Mouse (Mus musculus) embryonic facial prominence, embryonic 14.5 days (tissue): ENCODE results near the gene Zbtb16. TPM values are rescaled to one million over a fixed set of nuclear protein-coding genes. Genes with fewer than 3 reads are reported as not detected.

ENCODE experiments used
- ATAC-seq: fragments of 200-750 bp; cut with Nextera tagmentation; 2 replicates; pipeline ENCODE4 v1.8.0; 2017; ENCODE audit warnings: low read depth, moderate number of reproducible peaks, moderate TSS enrichment
- DNase-seq: peaks from one replicate; pipeline ENCODE4 v3.0.0-alpha.2; 2015; ENCODE audit warnings: low spot score
- H3K27ac ChIP-seq: fragments of 300-500 bp; sonication (generic); replicated peaks from 2 replicates; pipeline ENCODE4 v1.5.1; 2014; ENCODE audit warnings: low read depth, mild to moderate bottlenecking, low read length, moderate library complexity
- H3K27me3 ChIP-seq: fragments of 300-500 bp; sonication (generic); replicated peaks from 2 replicates; pipeline ENCODE4 v1.6.1; 2014; ENCODE audit warnings: low read length; ENCODE audit not compliant: control insufficient read depth, insufficient read depth
- H3K36me3 ChIP-seq: fragments of 300-500 bp; sonication (generic); 2 replicates; pipeline ENCODE4 v1.6.1; 2014; ENCODE audit warnings: low read length, mixed read lengths; ENCODE audit not compliant: control insufficient read depth, insufficient read depth
- H3K4me1 ChIP-seq: fragments of 300-500 bp; sonication (generic); 2 replicates; pipeline ENCODE4 v1.6.1; 2014; ENCODE audit warnings: antibody characterized with exemption, low read length; ENCODE audit not compliant: control insufficient read depth, insufficient read depth
- H3K4me2 ChIP-seq: fragments of 300-500 bp; sonication (generic); 2 replicates; pipeline ENCODE4 v1.6.1; 2014; ENCODE audit warnings: low read depth, mild to moderate bottlenecking, low read length, moderate library complexity, mixed read lengths
- H3K4me3 ChIP-seq: fragments of 300-500 bp; sonication (generic); 2 replicates; pipeline ENCODE4 v1.5.1; 2014; ENCODE audit warnings: low read depth, mild to moderate bottlenecking, low read length
- H3K9ac ChIP-seq: fragments of 300-500 bp; sonication (generic); 2 replicates; pipeline ENCODE4 v1.6.1; 2014; ENCODE audit warnings: low read depth, mild to moderate bottlenecking, low read length, moderate library complexity, mixed read lengths
- H3K9me3 ChIP-seq: fragments of 300-500 bp; sonication (generic); 2 replicates; pipeline ENCODE4 v1.6.1; 2016; ENCODE audit warnings: low read length; ENCODE audit not compliant: control insufficient read depth
- WGBS: fragments of 180-500 bp; shearing (Covaris S2); extraction: QIAGEN DNeasy Blood & Tissue Kit; methylation state at CpG from one replicate; pipeline ENCODE4 v1.1.7; 2014; 5-methylcytosine and 5-hydroxymethylcytosine counted together
- polyA plus RNA-seq: library from polyadenylated mRNA; unstranded; fragments of >200 nt; fragmentation: Nextera tagmentation; extraction: Ambion mirVana; gene quantifications from 2 replicates; pipeline ENCODE4 v1.2.1, GENCODE M21; 2014

Zbtb16 gene
- polyA plus RNA-seq, 1 experiment from 2014 or later, result 4.1 TPM

- H3K4me1 ChIP-seq, result no peaks in the 10 kb centered on the region
- H3K36me3 ChIP-seq, result no peaks in the 10 kb centered on the region
- H3K27me3 ChIP-seq, result no peaks in the 10 kb centered on the region
- no peak overlapping the region for H3K4me3 ChIP-seq
- no peaks in the 10 kb centered on the region for H3K9me3 ChIP-seq
- no peak overlapping the region for H3K27ac ChIP-seq
- no peak overlapping the region for H3K9ac ChIP-seq
- no peak overlapping the region for H3K4me2 ChIP-seq
- WGBS, result 73% methylated on average over 7 of the region's 7 CpGs
- ATAC-seq, result no peak
- DNase-seq, result no peak
Measured at GRCm38 (mm10) chr9:48687891-48688290, 148.1 kb downstream of the Zbtb16 start.

DNA sequence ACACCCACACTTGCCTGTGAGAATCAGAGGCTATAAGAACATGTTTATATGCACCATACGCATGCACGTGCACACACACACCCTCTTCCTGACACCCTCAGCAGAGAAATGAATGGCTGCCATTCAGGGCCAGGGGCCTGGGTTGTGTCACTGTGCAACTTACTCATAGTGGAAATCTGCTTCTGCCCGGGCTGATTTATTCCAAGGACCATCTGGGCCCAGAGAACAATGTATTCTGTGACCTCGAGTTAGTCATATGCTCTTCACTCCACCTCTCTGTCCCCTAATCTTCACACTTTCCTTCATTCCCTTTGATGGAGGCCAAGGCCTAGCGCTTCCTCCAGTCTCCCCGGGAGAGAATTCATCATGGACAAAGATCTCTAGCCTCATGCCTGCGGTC is 150.3 kb downstream of the Zbtb16 start:
- Histone ChIP-seq H3K36me3 (no peaks in the 10 kb centered on the region), H3K4me2 (no peak overlapping the region), H3K9me3 (no peaks in the 10 kb centered on the region), H3K4me1 (no peaks in the 10 kb centered on the region), H3K27me3 (no peaks in the 10 kb centered on the region), H3K27ac (no peak overlapping the region), H3K9ac (no peak overlapping the region), H3K4me3 (no peak overlapping the region)
- no peak for ATAC-seq
- WGBS, result 83% methylated on average over 7 of the region's 7 CpGs
- DNase-seq, result no peak

- ATAC-seq (no peak), DNase-seq (no peak)
- Histone ChIP-seq H3K9ac (no peak overlapping the region), H3K27ac (no peak overlapping the region), H3K27me3 (no peaks in the 10 kb centered on the region), H3K4me1 (peaks cover under 1% of the 10 kb centered on the region), H3K36me3 (no peaks in the 10 kb centered on the region), H3K4me3 (no peak overlapping the region), H3K9me3 (no peaks in the 10 kb centered on the region), H3K4me2 (no peak overlapping the region)
- 80% methylated on average over 5 of the region's 5 CpGs for WGBS
Measured at GRCm38 (mm10) chr9:48684144-48684543, 151.9 kb downstream of the Zbtb16 start.

DNA sequence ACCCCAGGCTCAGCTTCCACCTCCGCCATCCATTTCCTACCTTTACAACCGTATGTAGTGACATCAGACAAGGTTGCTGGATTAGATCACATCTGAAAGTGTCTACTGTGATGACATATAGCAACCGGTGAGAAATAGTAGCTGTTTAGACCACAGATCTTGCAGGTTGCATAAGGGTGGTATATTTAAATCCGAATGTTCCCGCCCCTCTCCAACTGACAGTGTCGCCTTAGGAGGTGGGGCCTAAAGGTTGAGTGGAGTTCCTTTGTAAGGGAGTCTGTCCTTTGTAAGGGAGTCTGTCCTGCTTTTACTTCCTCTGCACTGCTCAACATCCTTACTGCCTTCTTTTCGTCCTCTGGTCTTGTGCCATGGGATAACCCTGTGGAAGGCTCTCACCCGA is 154.8 kb downstream of the Zbtb16 start:
- 89% methylated on average over 8 of the region's 8 CpGs for WGBS
- Histone ChIP-seq H3K36me3 (no peaks in the 10 kb centered on the region), H3K4me3 (no peak overlapping the region), H3K9ac (no peak overlapping the region), H3K4me1 (peaks cover 6% of the 10 kb centered on the region), H3K27me3 (no peaks in the 10 kb centered on the region), H3K27ac (no peak overlapping the region), H3K9me3 (no peaks in the 10 kb centered on the region), H3K4me2 (no peak overlapping the region)
- DNase-seq (no peak), ATAC-seq (no peak)

- 0 out of 2 replicates have a peak overlapping the region, but pooled peaks have one; percentile 2 for H3K27ac ChIP-seq
- DNase-seq, result peak; percentile 69
- no peak overlapping the region for H3K4me3 ChIP-seq
- ATAC-seq, result peak; percentile 77
- 0 out of 2 replicates have a peak overlapping the region, but pooled peaks have one; percentile 1 for H3K4me2 ChIP-seq
- 18% methylated on average over 19 of the region's 19 CpGs for WGBS
- H3K9me3 ChIP-seq, result no peaks in the 10 kb centered on the region
- peaks cover 23% of the 10 kb centered on the region for H3K4me1 ChIP-seq
- no peaks in the 10 kb centered on the region for H3K27me3 ChIP-seq
- no peak overlapping the region for H3K9ac ChIP-seq
- H3K36me3 ChIP-seq, result no peaks in the 10 kb centered on the region
Measured at GRCm38 (mm10) chr9:48678426-48679358, 157.3 kb downstream of the Zbtb16 start.

DNA sequence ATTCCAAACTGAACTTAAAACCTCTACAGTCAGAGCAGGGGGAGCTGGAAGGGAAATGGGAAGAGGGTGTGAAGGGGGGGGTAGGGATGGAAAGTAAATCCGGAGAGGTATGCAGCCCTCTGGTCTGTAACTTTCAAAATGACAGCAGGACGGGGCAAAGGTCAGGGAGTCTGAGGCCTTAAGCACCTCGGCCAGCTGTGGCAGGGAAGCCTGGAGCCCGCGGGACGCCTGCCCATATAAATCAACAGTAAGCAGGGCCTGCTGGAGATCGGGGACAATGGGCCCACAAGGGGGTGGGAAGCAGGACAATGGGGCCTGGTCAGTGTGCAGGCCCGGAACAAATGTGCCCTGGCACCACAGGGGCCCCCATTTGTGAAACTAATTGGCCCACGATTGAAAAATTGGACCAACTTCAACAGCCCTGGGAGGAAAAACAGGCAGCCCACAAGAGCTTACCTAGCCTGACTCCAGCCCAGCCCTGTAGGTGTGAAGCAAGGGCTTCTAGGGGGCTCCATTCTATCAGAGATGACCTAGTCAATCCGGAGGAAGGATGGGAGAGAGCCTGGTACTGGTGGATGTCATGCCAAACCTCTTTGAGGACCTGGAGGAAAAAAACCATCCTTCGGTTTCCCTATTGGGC is 160.8 kb downstream of the Zbtb16 start:
- peak; percentile 66; the same call in 1 of the 2 replicates for ATAC-seq
- no peaks in the 10 kb centered on the region for H3K9me3 ChIP-seq
- no peaks in the 10 kb centered on the region for H3K27me3 ChIP-seq

GRCm38 (mm10) chr9:48674359-48675015 is 161.5 kb downstream of the Zbtb16 start:
- H3K9ac ChIP-seq, result no peak overlapping the region
- peak; percentile 84 for DNase-seq
- H3K4me1 ChIP-seq, result peaks cover 27% of the 10 kb centered on the region
- no peak overlapping the region for H3K4me2 ChIP-seq
- H3K27me3 ChIP-seq, result no peaks in the 10 kb centered on the region
- no peaks in the 10 kb centered on the region for H3K9me3 ChIP-seq
- H3K36me3 ChIP-seq, result no peaks in the 10 kb centered on the region
- H3K4me3 ChIP-seq, result no peak overlapping the region
- no peak for ATAC-seq
- peak overlapping the region; percentile 29; the same call in 1 of the 2 replicates for H3K27ac ChIP-seq
- WGBS, result 13% methylated on average over 11 of the region's 11 CpGs

More for the DNA sequence above, 160.8 kb downstream of the Zbtb16 start:
- Histone ChIP-seq H3K9ac (no peak overlapping the region), H3K4me1 (peaks cover 27% of the 10 kb centered on the region), H3K36me3 (no peaks in the 10 kb centered on the region), H3K4me2 (no peak overlapping the region), H3K27ac (no peak overlapping the region), H3K4me3 (no peak overlapping the region)
- peak; percentile 63 for DNase-seq
- WGBS, result 18% methylated on average over 11 of the region's 11 CpGs

- 37% methylated on average over 5 of the region's 5 CpGs for WGBS
- no peak overlapping the region for H3K4me2 ChIP-seq
Measured at GRCm38 (mm10) chr9:48673804-48674203, 162.2 kb downstream of the Zbtb16 start.

More at GRCm38 (mm10) chr9:48673804-48674203, 162.2 kb downstream of the Zbtb16 start:
- ATAC-seq (no peak), DNase-seq (no peak)
- no peaks in the 10 kb centered on the region for H3K27me3 ChIP-seq
- no peak overlapping the region for H3K4me3 ChIP-seq
- peak overlapping the region; percentile 29 for H3K27ac ChIP-seq
- H3K9ac ChIP-seq, result no peak overlapping the region
- H3K9me3 ChIP-seq, result no peaks in the 10 kb centered on the region
- no peaks in the 10 kb centered on the region for H3K36me3 ChIP-seq
- peaks cover 22% of the 10 kb centered on the region for H3K4me1 ChIP-seq
